Mouse (Mus musculus) hindbrain, embryonic 11.5 days (tissue): ENCODE results near the gene Ddn. TPM values are rescaled to one million over a fixed set of nuclear protein-coding genes. Genes with fewer than 3 reads are reported as not detected.

Experiments
- ATAC-seq: fragments of 200-750 bp; cut with Nextera tagmentation; 2 replicates; pipeline ENCODE4 v1.8.0; 2017; ENCODE audit warnings: mild to moderate bottlenecking, moderate TSS enrichment, moderate library complexity; ENCODE audit not compliant: low FRiP score
- DNase-seq: peaks from one replicate; pipeline ENCODE4 v3.0.0-alpha.2; 2015; ENCODE audit warnings: low spot score
- H3K27ac ChIP-seq: fragments of 300-500 bp; sonication (generic); 2 replicates; pipeline ENCODE4 v1.5.1; 2014; ENCODE audit warnings: mild to moderate bottlenecking, low read depth, low read length
- H3K27me3 ChIP-seq: fragments of 300-500 bp; sonication (generic); 2 replicates; pipeline ENCODE4 v1.6.1; 2014; ENCODE audit warnings: mild to moderate bottlenecking, low read length, moderate library complexity, mixed read lengths; ENCODE audit not compliant: control insufficient read depth, insufficient read depth
- H3K36me3 ChIP-seq: fragments of 300-500 bp; sonication (generic); 2 replicates; pipeline ENCODE4 v1.6.1; 2014; ENCODE audit warnings: mild to moderate bottlenecking, low read length, moderate library complexity, mixed read lengths; ENCODE audit not compliant: control insufficient read depth, insufficient read depth
- H3K4me1 ChIP-seq: fragments of 300-500 bp; sonication (generic); replicated peaks from 2 replicates; pipeline ENCODE4 v1.6.1; 2014; ENCODE audit warnings: low read length, mixed read lengths; ENCODE audit not compliant: control insufficient read depth, insufficient read depth
- H3K4me2 ChIP-seq: fragments of 300-500 bp; sonication (generic); replicated peaks from 2 replicates; pipeline ENCODE4 v1.6.1; 2014; ENCODE audit warnings: mild to moderate bottlenecking, low read depth, low read length
- H3K4me3 ChIP-seq: fragments of 300-500 bp; sonication (generic); 2 replicates; pipeline ENCODE4 v1.5.1; 2014; ENCODE audit warnings: low read depth, low read length
- H3K9ac ChIP-seq: fragments of 300-500 bp; sonication (generic); 2 replicates; pipeline ENCODE4 v1.6.1; 2014; ENCODE audit warnings: low read depth, low read length
- H3K9me3 ChIP-seq: fragments of 300-500 bp; sonication (generic); 2 replicates; pipeline ENCODE4 v1.6.1; 2016; ENCODE audit warnings: low read length; ENCODE audit not compliant: control insufficient read depth
- WGBS: fragments of 180-500 bp; shearing (Covaris S2); extraction: QIAGEN DNeasy Blood & Tissue Kit; methylation state at CpG from one replicate; pipeline ENCODE4 v1.1.7; 2014; 5-methylcytosine and 5-hydroxymethylcytosine counted together
- polyA plus RNA-seq: library from polyadenylated mRNA; unstranded; fragments of >200 nt; fragmentation: Nextera tagmentation; extraction: Ambion mirVana; gene quantifications from 2 replicates; pipeline ENCODE4 v1.2.1, GENCODE M21; 2014

The Ddn gene
- polyA plus RNA-seq, 1 experiment from 2014 or later: 0.60 TPM

DNA sequence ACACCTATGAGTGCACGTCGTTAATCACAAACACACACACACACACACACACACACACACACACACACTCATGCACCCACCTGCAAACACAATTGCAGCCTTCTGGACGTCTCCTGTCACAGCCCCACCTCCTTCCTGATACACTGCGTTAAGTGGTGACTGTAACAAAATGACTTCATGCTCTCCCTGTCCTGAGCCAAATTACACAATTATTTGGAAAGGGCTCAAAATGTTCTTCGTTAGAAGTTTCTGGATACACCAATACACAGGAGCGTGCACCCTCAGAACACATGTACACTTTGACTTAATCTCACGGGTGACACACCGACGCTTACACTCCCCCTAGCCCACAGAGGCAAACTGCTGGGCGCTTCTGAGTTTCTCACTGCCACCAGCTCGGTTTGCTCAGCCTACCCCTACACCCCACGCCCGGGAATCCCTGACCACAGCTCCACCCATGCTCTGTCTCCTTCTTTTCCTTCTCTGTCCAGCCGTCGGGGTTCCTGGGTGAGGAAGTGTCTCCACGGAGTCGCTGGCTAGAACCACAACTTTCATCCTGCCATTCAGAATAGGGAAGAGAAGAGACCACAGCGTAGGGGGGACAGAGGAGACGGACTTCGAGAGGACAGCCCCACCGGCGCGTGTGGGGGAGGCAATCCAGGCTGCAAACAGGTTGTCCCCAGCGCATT lies 20.2 kb downstream of the Ddn start:
- DNase-seq: peak; percentile 20
- Histone ChIP-seq H3K36me3 (no peaks in the 10 kb centered on the region), H3K9me3 (no peaks in the 10 kb centered on the region), H3K9ac (no peak overlapping the region), H3K4me1 (peaks cover 11% of the 10 kb centered on the region), H3K27me3 (peaks cover 81% of the 10 kb centered on the region), H3K27ac (no peak overlapping the region), H3K4me3 (peak overlapping the region; percentile 22), H3K4me2 (no peak overlapping the region)
- ATAC-seq: no peak
- 12% methylated on average over 24 of the region's 24 CpGs for WGBS

- peak; percentile 40 for DNase-seq
- peaks cover 8% of the 10 kb centered on the region; the same call in 1 of the 2 replicates for H3K4me1 ChIP-seq
- no peak overlapping the region for H3K9ac ChIP-seq
- H3K36me3 ChIP-seq: no peaks in the 10 kb centered on the region
- no peak overlapping the region for H3K27ac ChIP-seq
- 25% methylated on average over 4 of the region's 4 CpGs for WGBS
- no peaks in the 10 kb centered on the region for H3K9me3 ChIP-seq
- H3K27me3 ChIP-seq: peaks cover 72% of the 10 kb centered on the region
- no peak overlapping the region for H3K4me2 ChIP-seq
- ATAC-seq: no peak
- H3K4me3 ChIP-seq: no peak overlapping the region
These were observed 21.4 kb downstream of the Ddn start for GRCm38 (mm10) chr15:98787930-98788329.

DNA sequence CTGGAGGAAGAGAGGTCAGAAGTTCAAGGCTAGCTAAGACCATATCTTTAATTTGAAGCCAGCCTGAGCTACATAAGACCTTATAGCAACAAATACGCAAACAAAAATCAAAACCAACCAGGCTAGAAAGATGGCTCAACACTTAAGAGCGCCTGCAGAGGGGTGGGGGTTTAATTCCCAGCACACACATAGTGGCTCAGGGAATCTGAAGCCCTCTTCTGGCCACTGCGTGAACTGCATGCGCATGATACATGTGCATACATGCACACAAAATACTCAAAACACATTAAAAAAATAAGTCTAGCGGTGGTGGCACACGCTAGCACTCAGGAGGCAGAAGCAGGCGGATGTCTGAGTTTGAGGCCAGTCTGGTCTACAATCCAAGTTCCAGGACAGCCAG lies 23.5 kb downstream of the Ddn start:
- H3K4me3 ChIP-seq: no peak overlapping the region
- H3K4me1 ChIP-seq: peaks cover 5% of the 10 kb centered on the region; the same call in 1 of the 2 replicates
- H3K36me3 ChIP-seq: no peaks in the 10 kb centered on the region
- peaks cover 68% of the 10 kb centered on the region for H3K27me3 ChIP-seq
- ATAC-seq (no peak), DNase-seq (peak; percentile 71)
- WGBS: 44% methylated on average over 7 of the region's 7 CpGs
- no peak overlapping the region for H3K9ac ChIP-seq
- no peak overlapping the region for H3K27ac ChIP-seq
- H3K9me3 ChIP-seq: no peaks in the 10 kb centered on the region
- no peak overlapping the region for H3K4me2 ChIP-seq

- Histone ChIP-seq H3K9ac (no peak overlapping the region), H3K27me3 (peaks cover 74% of the 10 kb centered on the region), H3K4me1 (peaks cover 9% of the 10 kb centered on the region), H3K4me2 (no peak overlapping the region), H3K9me3 (no peaks in the 10 kb centered on the region), H3K27ac (no peak overlapping the region), H3K4me3 (no peak overlapping the region), H3K36me3 (no peaks in the 10 kb centered on the region)
- no peak for ATAC-seq
- 27% methylated on average over 6 of the region's 6 CpGs for WGBS
- DNase-seq: no peak
These were observed 28.1 kb downstream of the Ddn start for GRCm38 (mm10) chr15:98781166-98781565.

DNA sequence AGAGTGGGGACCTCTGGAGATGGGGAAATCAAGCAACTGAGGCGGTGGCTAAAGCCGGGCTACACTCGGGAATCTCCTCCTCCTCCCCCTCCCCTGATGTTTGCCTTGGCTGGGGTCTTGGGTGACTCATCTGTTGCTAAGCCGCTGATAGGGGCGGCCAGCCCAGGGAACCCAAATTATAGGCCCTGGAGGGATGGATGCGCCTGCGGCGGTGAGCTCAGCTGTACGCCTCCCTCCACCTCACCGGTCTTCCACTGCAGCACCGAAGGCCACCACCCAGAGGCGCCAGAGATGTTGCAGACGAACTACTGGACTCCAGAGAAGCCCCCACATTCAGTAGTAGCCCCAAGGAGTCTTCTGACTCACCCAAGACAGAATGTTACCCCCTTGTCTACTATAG lies 28.7 kb downstream of the Ddn start:
- DNase-seq (peak; percentile 55), ATAC-seq (no peak)
- Histone ChIP-seq H3K9me3 (no peaks in the 10 kb centered on the region), H3K4me1 (peaks cover 14% of the 10 kb centered on the region), H3K36me3 (no peaks in the 10 kb centered on the region), H3K4me3 (no peak overlapping the region), H3K4me2 (no peak overlapping the region), H3K9ac (no peak overlapping the region), H3K27me3 (peaks cover 78% of the 10 kb centered on the region), H3K27ac (no peak overlapping the region)
- 2% methylated on average over 13 of the region's 13 CpGs for WGBS

DNA sequence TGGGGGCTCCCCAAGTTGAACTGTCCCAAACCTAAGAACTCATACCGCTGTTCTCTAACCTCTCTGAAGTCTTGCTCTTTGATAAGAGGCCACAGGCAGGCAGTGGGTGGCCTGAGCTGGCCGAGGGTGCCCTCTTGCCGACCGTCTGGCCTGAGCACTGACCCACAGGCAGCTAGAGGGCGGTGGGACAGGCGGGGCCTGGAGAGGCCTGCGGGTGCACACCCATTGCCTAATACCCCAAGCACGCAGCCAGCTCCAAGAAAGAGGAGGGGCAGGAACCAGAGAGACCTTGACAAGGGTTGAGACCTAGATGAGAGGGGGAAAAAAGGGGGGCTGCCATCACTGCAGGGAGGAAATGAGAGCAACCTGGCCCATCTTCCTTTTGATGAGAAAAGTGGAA lies 29.2 kb downstream of the Ddn start:
- H3K9ac ChIP-seq: no peak overlapping the region
- no peak overlapping the region for H3K4me2 ChIP-seq
- no peak overlapping the region for H3K27ac ChIP-seq
- ATAC-seq: no peak
- no peaks in the 10 kb centered on the region for H3K9me3 ChIP-seq
- peaks cover 81% of the 10 kb centered on the region for H3K27me3 ChIP-seq
- H3K4me3 ChIP-seq: 0 out of 2 replicates have a peak overlapping the region, but pooled peaks have one; percentile 8
- DNase-seq: no peak
- peaks cover 14% of the 10 kb centered on the region for H3K4me1 ChIP-seq
- H3K36me3 ChIP-seq: no peaks in the 10 kb centered on the region
- WGBS: 5% methylated on average over 8 of the region's 8 CpGs

- WGBS: 0% methylated on average over 10 of the region's 11 CpGs
- Histone ChIP-seq H3K9ac (no peak overlapping the region), H3K4me3 (no peak overlapping the region), H3K9me3 (no peaks in the 10 kb centered on the region), H3K27ac (no peak overlapping the region), H3K36me3 (no peaks in the 10 kb centered on the region), H3K4me2 (no peak overlapping the region), H3K27me3 (peaks cover 89% of the 10 kb centered on the region), H3K4me1 (peaks cover 14% of the 10 kb centered on the region)
- no peak for DNase-seq
- ATAC-seq: no peak
These were observed 30.5 kb downstream of the Ddn start for GRCm38 (mm10) chr15:98778806-98779205.

DNA sequence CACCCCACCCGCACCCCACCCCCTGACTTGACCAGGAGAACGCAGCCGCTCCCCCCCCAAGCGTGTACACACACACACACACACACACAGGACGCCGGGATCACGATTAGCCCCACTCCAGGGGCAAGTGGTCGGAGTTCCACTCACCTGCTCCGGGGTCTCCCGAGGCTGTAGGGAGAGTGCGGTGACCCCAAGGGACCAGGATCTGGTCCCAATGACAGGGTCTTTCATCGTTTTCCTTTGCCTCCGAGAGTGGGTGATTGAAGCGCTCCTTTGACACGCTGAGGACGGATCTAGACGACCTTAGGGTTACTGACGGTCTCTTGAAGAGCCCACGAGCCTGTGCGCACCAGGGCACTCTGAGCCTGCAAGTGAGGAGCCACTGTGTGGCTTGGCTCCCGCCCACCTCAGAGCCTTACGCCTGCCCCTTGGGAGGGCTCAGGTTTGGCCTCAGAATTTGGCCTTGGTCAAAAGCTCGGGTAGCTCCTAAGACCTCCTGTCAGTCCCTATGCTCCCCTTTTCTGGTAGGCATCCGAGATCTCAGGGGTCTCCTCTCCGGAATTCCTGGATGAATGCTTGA lies 31.0 kb downstream of the Ddn start:
- ATAC-seq (no peak), DNase-seq (peak; percentile 50)
- Histone ChIP-seq H3K9me3 (no peaks in the 10 kb centered on the region), H3K4me2 (no peak overlapping the region), H3K27ac (no peak overlapping the region), H3K4me1 (peaks cover 14% of the 10 kb centered on the region), H3K9ac (no peak overlapping the region), H3K27me3 (peaks cover 93% of the 10 kb centered on the region), H3K36me3 (no peaks in the 10 kb centered on the region), H3K4me3 (peak overlapping the region; percentile 1; the same call in 1 of the 2 replicates)
- 1% methylated on average over 22 of the region's 25 CpGs for WGBS

- DNase-seq (peak; percentile 53), ATAC-seq (no peak)
- Histone ChIP-seq H3K4me1 (peaks cover 15% of the 10 kb centered on the region), H3K27me3 (peaks cover 97% of the 10 kb centered on the region), H3K9me3 (no peaks in the 10 kb centered on the region), H3K36me3 (no peaks in the 10 kb centered on the region), H3K27ac (no peak within 1 kb of the TSS), H3K4me2 (peak within 1 kb of the TSS; percentile 23; the same call in 1 of the 2 replicates), H3K4me3 (peak within 1 kb of the TSS; percentile 1; the same call in 1 of the 2 replicates), H3K9ac (no peak within 1 kb of the TSS)
- under 1% methylated on average over 21 of the region's 33 CpGs for WGBS
These were observed 31.5 kb downstream of the Ddn start, which contains the start of gene Wnt10b for GRCm38 (mm10) chr15:98777762-98778161. Gene Wnt10b, minus strand, starts transcription at chr15:98778150.
